Mouse (Mus musculus): ENCODE data around the gene Ifi27l2a. TPM values are rescaled to one million over a fixed set of nuclear protein-coding genes. Genes with fewer than 3 reads are reported as not detected.

The Ifi27l2a gene
- 120 and 366 TPM in 2 replicates for polyA plus RNA-seq (2012; rRNA removed; ENCODE audit: low replicate concordance)

DNA sequence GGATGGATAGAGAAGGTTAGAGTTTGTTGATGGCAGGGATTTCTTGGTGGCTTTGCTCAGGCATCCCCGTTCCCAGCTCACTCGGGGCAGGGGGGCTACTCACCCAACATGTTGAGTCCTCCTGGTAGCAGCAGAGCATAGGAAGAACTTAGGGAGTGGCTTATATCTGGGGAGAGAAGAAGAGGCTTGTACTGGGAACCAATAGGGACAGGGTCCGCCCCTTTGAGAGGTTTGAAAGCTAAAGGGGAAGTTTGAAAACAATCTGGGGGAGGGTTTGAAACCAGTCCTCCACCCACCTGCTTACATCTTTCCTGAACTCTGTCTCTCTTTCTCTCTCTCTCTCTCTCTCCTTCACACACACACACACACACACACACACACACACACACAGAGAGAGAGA, at the start of gene Ifi27l2a:
Gene Ifi27l2a (minus strand): TSS at position 157 of the 400 bp plus-strand sequence.

DNA sequence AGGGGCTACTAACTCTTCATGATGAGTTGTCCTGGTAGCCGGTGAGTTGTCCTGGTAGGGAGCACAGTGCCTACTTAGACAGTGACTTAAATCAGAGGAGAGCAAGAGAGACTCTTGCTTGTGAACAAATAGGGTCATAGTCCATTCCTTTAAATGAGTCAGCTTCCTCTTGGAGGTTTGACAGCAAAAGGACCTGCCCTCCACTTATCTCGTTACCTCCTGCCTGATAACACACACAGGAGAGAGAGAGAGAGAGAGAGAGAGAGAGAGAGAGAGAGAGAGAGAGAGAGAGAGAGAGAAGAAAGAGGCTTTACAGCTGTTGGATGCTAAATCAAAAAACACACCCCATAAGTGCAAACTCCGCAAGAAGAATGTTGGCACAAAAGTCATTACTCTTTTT, 13.7 kb upstream of the Ifi27l2a start, which contains the start of gene Ifi27l2b:
Gene Ifi27l2b (minus strand): TSS at position 84 of the 400 bp plus-strand sequence.

DNA sequence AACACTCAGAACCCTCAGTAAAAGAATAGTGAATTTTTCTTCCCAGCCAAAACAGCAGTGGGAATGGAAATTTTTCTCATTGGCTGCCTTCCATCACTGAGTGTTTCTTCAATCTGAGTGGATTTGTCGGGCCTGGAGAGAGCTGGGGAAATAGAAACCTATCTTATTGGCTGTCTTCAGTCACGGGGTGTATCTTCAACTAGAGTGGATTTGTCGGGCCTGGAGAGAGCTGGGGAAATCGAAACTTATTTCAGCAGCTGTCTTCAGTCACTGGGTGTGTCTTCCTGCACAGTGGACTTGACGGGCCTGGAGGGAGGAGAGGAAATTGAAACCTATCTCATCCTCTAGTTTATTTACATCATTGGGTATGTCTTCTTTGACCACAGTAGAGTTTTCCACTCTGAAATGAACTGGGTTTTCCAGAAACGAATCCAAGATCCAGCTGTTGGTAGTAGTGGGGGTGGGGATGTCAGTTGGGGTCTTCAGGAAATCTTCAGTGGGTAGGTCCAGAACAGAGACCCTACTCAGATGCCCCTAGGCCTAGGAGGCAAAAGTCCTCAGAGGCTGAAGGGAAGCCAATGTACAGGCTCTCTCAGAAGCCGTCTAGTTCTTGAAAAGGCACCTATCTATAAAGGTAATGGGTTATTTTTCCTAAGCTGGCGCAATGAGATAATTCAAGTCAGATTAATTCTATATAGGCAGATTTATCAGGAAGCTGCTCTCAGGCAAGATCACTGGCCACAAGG, 9.3 kb downstream of the Ifi27l2a start, which contains the start of gene Ifi27:
Gene Ifi27 (plus strand): TSS at position 226 of the 746 bp plus-strand sequence.

DNA sequence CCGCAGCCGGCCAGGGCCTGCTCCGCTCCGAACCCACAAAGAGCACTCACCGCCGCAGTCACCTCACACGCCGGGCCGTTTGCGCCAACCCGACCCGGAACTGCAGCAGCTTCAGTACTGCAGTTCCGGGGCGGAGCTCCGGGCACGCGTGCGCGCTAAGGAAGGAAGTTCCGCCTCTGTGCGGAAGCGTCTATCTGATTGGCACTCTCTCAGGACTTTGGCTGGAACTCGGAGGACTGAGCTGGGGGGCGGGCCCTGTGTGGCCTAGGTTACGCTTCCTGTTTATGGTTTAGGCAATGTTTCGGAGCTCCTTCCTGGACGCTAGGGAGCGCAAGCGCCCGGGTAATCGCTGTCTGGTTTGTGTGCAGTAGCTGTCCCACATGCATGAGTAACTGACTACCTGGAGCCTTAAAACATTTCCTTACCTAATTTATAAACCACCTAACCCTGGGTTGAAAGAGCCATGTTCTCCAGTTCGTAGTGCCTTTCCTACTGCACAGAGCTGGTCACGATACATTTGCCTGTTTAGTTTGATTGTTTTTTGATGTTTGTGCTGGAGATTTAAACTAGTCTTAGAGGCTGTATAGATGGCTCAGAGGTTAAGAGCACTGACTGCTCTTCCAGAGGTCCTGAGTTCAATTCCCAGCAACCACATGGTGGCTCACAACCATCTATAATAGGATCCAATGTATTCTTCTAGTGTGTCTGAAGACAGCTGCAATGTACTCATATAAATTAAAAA, 17.6 kb downstream of the Ifi27l2a start, which contains the start of gene Ddx24:
Gene Ddx24 (minus strand): TSS at position 102 of the 742 bp plus-strand sequence.

DNA sequence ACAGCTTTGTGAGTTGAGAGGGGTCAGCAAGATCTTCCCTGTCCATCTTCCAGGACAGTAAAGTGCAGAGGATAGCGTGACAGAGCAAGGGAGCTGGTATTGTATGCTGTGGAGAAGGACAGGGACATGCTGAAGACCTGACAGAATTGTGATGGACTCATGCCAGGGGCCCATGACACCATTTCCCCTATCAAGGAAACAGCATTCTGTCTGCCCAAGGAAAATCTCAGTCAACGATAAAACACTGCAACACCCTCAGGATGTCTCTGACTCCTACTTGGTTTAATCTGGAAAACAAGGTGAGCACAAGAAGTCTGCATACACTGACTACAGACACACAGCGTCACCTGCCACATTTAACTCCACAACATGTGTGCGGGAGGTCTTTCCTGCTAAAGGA, 35.8 kb downstream of the Ifi27l2a start, which contains the start of gene 9330161L09Rik:
Gene 9330161L09Rik (minus strand): TSS at position 101 of the 400 bp plus-strand sequence.

Other genes with a start within 250 kb of the Ifi27l2a start
- 0.49 and 1.3 TPM in 2 replicates for gene Prima1, start 201.5 kb downstream of the Ifi27l2a start, polyA plus RNA-seq (2012; rRNA removed; ENCODE audit: low replicate concordance)
- gene Fam181a, start 132.7 kb downstream of the Ifi27l2a start, polyA plus RNA-seq (2012; rRNA removed; ENCODE audit: low replicate concordance): not detected in 2 replicates
- gene Asb2, start 87.7 kb downstream of the Ifi27l2a start, polyA plus RNA-seq (2012; rRNA removed; ENCODE audit: low replicate concordance): 57.4 and 84.1 TPM in 2 replicates
- 0.40 and 1.0 TPM in 2 replicates for gene Otub2, start 55.0 kb downstream of the Ifi27l2a start, polyA plus RNA-seq (2012; rRNA removed; ENCODE audit: low replicate concordance)
- gene 9330161L09Rik, start 35.9 kb downstream of the Ifi27l2a start, polyA plus RNA-seq (2012; rRNA removed; ENCODE audit: low replicate concordance): 0.28 and 0.39 TPM in 2 replicates
- gene Ddx24, start 17.9 kb downstream of the Ifi27l2a start, polyA plus RNA-seq (2012; rRNA removed; ENCODE audit: low replicate concordance): 10.8 and 13.6 TPM in 2 replicates
- gene Ifi27, start 9.5 kb downstream of the Ifi27l2a start, polyA plus RNA-seq (2012; rRNA removed; ENCODE audit: low replicate concordance): 91.0 and 200 TPM in 2 replicates
- 397 and 1,522 TPM in 2 replicates for gene Ifi27l2b, start 13.5 kb upstream of the Ifi27l2a start, polyA plus RNA-seq (2012; rRNA removed; ENCODE audit: low replicate concordance)
- 0.06 TPM in 1 of 2 replicates, not detected in the other for gene Ppp4r4, start 88.6 kb upstream of the Ifi27l2a start, polyA plus RNA-seq (2012; rRNA removed; ENCODE audit: low replicate concordance)
- 0.08 TPM in 1 of 2 replicates, not detected in the other for gene Serpina10, start 187.8 kb upstream of the Ifi27l2a start, polyA plus RNA-seq (2012; rRNA removed; ENCODE audit: low replicate concordance)
- not detected in 2 replicates for gene Serpina6, start 213.5 kb upstream of the Ifi27l2a start, polyA plus RNA-seq (2012; rRNA removed; ENCODE audit: low replicate concordance)
- gene Serpina16, start 232.5 kb upstream of the Ifi27l2a start, polyA plus RNA-seq (2012; rRNA removed; ENCODE audit: low replicate concordance): not detected in 2 replicates

Data from duodenum, adult 2 months (tissue).